Mouse (Mus musculus) heart, adult 2 months (tissue): ENCODE results near the gene Gm29427. TPM values are rescaled to one million over a fixed set of nuclear protein-coding genes. Genes with fewer than 3 reads are reported as not detected.

Experiments
- DNase-seq, 2 experiments: peaks; one replicate each; pipeline ENCODE4 v3.0.0; 2021
- H3K27ac ChIP-seq: fragments of 200-600 bp; 2 replicates; pipeline ENCODE4 v1.8.1; 2022
- H3K27me3 ChIP-seq: fragments of 200-500 bp; 2 replicates; pipeline ENCODE4 v1.6.1; 2012; ENCODE audit warnings: mild to moderate bottlenecking, low read length, inconsistent platforms, mixed read lengths; ENCODE audit not compliant: control insufficient read depth, insufficient read depth
- H3K36me3 ChIP-seq: fragments of 200-500 bp; 2 replicates; pipeline ENCODE4 v1.6.1; 2012; ENCODE audit warnings: low read length, inconsistent platforms; ENCODE audit not compliant: control insufficient read depth, insufficient read depth
- H3K4me1 ChIP-seq: fragments of 200-500 bp; 2 replicates; pipeline ENCODE4 v1.6.1; 2011; ENCODE audit warnings: low read length; ENCODE audit not compliant: control insufficient read depth, insufficient read depth
- H3K4me3 ChIP-seq: fragments of 200-600 bp; 2 replicates; pipeline ENCODE4 v1.8.1; 2022
- H3K79me2 ChIP-seq: fragments of 200-500 bp; replicated peaks from 2 replicates; pipeline ENCODE4 v1.6.1; 2012; ENCODE audit warnings: mild to moderate bottlenecking, inconsistent platforms, low read length, moderate library complexity, mixed read lengths; ENCODE audit not compliant: control insufficient read depth, insufficient read depth
- H3K9ac ChIP-seq: fragments of 200-500 bp; 2 replicates; pipeline ENCODE4 v1.6.1; 2012; ENCODE audit warnings: low read depth, mild to moderate bottlenecking, control low read depth, inconsistent platforms, low read length, mixed read lengths
- CTCF ChIP-seq: fragments of 200-600 bp; IDR thresholded peaks from 2 replicates; pipeline ENCODE4 v1.8.1; 2022; ENCODE audit warnings: antibody characterized with exemption, mild to moderate bottlenecking, moderate library complexity
- EP300 ChIP-seq: fragments of 200-500 bp; IDR thresholded peaks from 2 replicates; pipeline ENCODE4 v1.6.1; 2011; ENCODE audit warnings: low read depth, low read length, control low read depth; ENCODE audit not compliant: insufficient read depth
- POLR2A ChIP-seq: fragments of 200-500 bp; IDR thresholded peaks from 2 replicates; pipeline ENCODE4 v1.6.1; 2011; ENCODE audit warnings: mild to moderate bottlenecking, low read depth, low read length, control low read depth; ENCODE audit not compliant: insufficient read depth
- WGBS: fragments of 180-500 bp; shearing (Covaris S2); methylation state at CpG from one replicate; pipeline ENCODE4 v1.1.7; 2018; 5-methylcytosine and 5-hydroxymethylcytosine counted together
- intact Hi-C: fragments of 180-260 bp; cut with DNase I; formaldehyde crosslinking; loops from one replicate; pipeline ENCODE4 v1.15.1; 2025
- polyA plus RNA-seq: library from polyadenylated mRNA; depleted of rRNA; stranded (reverse); fragments of >200 nt; gene quantifications from 2 replicates; pipeline ENCODE4 v1.2.3, GENCODE M21; 2012
- total RNA-seq, 2 experiments: library from RNA; stranded (reverse); gene quantifications; 2 replicates each; pipeline ENCODE4 v1.2.3; 2021

Gene Gm29427
- total and polyA plus RNA-seq, 3 experiments = 0.14 to 0.16 (median 0.14) TPM

GRCm38 (mm10) chr1:130717291-130717871 lies 1.8 kb upstream of the Gm29427 start, which contains the start of gene Yod1:
Gene Yod1, plus strand, starts transcription at chr1:130717327.
- H3K4me1 ChIP-seq = peaks cover 4% of the 10 kb centered on the region
- H3K27ac ChIP-seq = peak within 1 kb of the TSS; percentile 96
- H3K4me3 ChIP-seq = peak within 1 kb of the TSS; percentile 89
- intact Hi-C loops = loop anchor here (10.0 kb wide), 1 partner anchor 377 kb away; the partner anchor contains the start of gene Mapkapk2
- H3K36me3 ChIP-seq = peaks cover 17% of the 10 kb centered on the region
- WGBS = under 1% methylated on average over 54 of the region's 54 CpGs
- peak within 1 kb of the TSS; percentile 95 for H3K9ac ChIP-seq
- no peaks in the 10 kb centered on the region; the same call in 1 of the 2 replicates for H3K79me2 ChIP-seq
- TF ChIP-seq EP300 = no peak
- TF ChIP-seq POLR2A = peak; percentile 66
- DNase-seq = peak; percentile 92 to 94
- H3K27me3 ChIP-seq = no peaks in the 10 kb centered on the region

DNA sequence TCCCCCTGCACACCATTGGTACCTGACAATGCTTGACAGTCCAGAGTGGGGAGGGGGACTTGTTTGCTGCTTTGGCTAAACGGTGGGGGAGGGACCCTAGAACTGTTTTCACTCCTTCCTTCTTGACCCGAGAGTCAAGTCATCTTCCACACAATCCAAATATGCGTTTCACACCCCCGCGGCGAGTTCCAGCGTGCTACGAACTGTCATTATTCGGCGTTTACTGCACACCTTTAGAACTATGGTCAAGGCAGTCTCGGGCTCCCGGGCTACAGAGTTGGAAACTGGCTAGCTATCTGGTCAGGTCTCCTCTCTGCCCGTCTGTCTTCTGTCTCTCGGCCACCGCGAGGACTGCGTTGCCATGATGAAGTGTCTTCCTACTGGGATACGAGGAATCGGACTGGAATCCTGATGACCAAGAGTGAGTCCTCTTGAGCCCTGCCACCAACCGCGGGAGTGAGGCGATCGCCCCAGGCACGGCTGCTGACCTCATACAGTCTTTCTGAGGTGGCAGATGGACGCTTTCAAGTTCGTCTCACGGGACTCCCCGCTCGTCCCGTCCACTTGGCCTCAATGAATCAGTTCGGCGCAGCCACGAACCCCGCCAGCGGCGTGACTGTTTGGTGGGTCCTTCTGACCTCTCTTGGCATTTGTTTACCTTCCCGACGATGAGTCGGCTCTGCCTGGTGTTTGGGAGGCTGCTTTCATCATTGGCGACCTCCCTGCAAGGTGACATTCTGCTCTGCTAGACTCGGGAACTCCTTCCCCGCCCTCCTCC lies 1.1 kb upstream of the Gm29427 start:
- peaks cover 4% of the 10 kb centered on the region for H3K4me1 ChIP-seq
- no peaks in the 10 kb centered on the region; the same call in 1 of the 2 replicates for H3K79me2 ChIP-seq
- peak overlapping the region; percentile 89 for H3K4me3 ChIP-seq
- peak overlapping the region; percentile 91 for H3K9ac ChIP-seq
- H3K36me3 ChIP-seq = peaks cover 19% of the 10 kb centered on the region
- peak overlapping the region; percentile 96 for H3K27ac ChIP-seq
- under 1% methylated on average over 42 of the region's 42 CpGs for WGBS
- TF ChIP-seq EP300 = no peak
- no peak for TF ChIP-seq POLR2A
- TF ChIP-seq CTCF = no peak
- H3K27me3 ChIP-seq = no peaks in the 10 kb centered on the region
- intact Hi-C loops = loop anchor here (10.0 kb wide), 1 partner anchor 378 kb away; the partner anchor contains the start of gene Mapkapk2
- no peak for DNase-seq

GRCm38 (mm10) chr1:130716218-130716512 lies 566 bp upstream of the Gm29427 start:
- intact Hi-C loops = loop anchor here (10.0 kb wide), 1 partner anchor 379 kb away; the partner anchor contains the start of gene Mapkapk2

DNA sequence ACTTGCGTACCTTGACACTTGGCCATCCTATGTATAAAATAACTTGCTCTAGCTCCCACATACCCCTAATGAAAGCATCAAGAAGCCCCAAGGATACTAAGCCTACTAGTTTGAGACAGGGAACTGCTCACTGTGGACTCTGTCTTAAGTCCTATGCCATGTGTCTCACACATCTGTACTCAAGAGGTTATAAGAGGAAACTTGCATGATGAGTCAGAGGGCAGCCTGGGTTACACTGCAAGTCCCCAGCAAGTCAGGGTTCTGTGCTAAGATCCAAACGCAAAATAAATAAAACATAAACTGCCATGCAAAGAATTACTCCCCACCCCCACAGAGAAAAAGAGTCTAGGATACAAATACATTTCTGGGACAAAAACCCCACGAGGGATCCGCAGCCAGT lies 1.6 kb downstream of the Gm29427 start:
- Histone ChIP-seq H3K27me3 (no peaks in the 10 kb centered on the region), H3K27ac (peak overlapping the region; percentile 53), H3K36me3 (peaks cover 33% of the 10 kb centered on the region), H3K9ac (no peak overlapping the region), H3K4me1 (peaks cover 6% of the 10 kb centered on the region), H3K79me2 (peaks cover 2% of the 10 kb centered on the region; the same call in 1 of the 2 replicates), H3K4me3 (peak overlapping the region; percentile 19)
- 68% methylated on average over 4 of the region's 4 CpGs for WGBS
- no peak for DNase-seq
- TF ChIP-seq EP300 (no peak), CTCF (no peak), POLR2A (no peak)
- intact Hi-C loops = loop anchor here (10.0 kb wide), 1 partner anchor 381 kb away; the partner anchor contains the start of gene Mapkapk2

More at GRCm38 (mm10) chr1:130716218-130716512, 566 bp upstream of the Gm29427 start:
- H3K4me1 ChIP-seq = peaks cover 4% of the 10 kb centered on the region
- peak overlapping the region; percentile 96 for H3K27ac ChIP-seq
- peak overlapping the region; percentile 91 for H3K9ac ChIP-seq
- H3K36me3 ChIP-seq = peaks cover 24% of the 10 kb centered on the region
- no peaks in the 10 kb centered on the region; the same call in 1 of the 2 replicates for H3K79me2 ChIP-seq
- no peaks in the 10 kb centered on the region for H3K27me3 ChIP-seq
- WGBS = 0% methylated on average over 3 of the region's 3 CpGs
- TF ChIP-seq EP300 (no peak), CTCF (no peak), POLR2A (no peak)
- DNase-seq = no peak
- peak overlapping the region; percentile 89 for H3K4me3 ChIP-seq

DNA sequence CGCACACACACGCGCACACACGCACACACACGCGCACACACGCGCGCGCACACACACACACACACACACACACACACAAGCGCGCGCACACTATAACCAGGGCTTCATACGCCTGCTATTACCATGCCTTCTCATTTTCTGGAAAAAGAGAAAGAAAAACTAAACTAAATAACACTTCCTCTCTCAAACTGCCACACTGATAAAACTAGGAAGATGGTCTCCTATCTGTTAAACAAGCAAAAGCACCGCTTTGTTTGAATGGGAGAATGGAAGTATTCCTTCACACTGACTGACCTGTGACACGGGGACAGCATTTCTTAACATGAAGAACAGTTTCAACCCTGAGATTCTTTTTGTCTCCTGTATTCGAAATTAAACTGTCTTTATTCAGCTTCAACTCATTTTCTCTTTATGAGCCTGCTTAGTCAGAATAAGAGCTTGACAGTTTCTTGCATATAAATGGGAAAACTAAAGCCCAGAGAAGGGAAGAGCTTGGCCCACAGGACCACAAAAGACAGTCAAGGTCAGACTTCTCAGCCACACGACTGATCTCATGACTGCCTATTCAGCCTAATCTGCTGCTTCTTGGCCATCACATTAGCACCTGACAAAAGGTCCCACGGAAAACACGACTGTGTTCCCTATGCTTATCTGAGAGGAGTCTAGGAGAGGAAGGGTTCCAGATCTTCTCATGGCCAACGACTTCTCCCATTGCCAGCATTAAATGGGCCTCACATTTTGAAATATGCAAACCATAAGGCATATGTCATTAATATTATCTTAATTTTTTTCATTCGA lies 5.1 kb downstream of the Gm29427 start:
- H3K27ac ChIP-seq = peak overlapping the region; percentile 72
- no peaks in the 10 kb centered on the region for H3K27me3 ChIP-seq
- H3K4me3 ChIP-seq = no peak overlapping the region
- peak in 1 of 2 experiments; percentile 35 for DNase-seq
- 0 out of 2 replicates have a peak, but pooled peaks cover 2% of the 10 kb centered on the region for H3K79me2 ChIP-seq
- WGBS = 72% methylated on average over 22 of the region's 22 CpGs
- H3K36me3 ChIP-seq = peaks cover 52% of the 10 kb centered on the region
- peaks cover 3% of the 10 kb centered on the region for H3K4me1 ChIP-seq
- TF ChIP-seq CTCF = no peak
- TF ChIP-seq POLR2A = no peak
- TF ChIP-seq EP300 = peak; percentile 87
- H3K9ac ChIP-seq = peak overlapping the region; percentile 20; the same call in 1 of the 2 replicates
- intact Hi-C loops = loop anchor here (10.0 kb wide), 1 partner anchor 384 kb away; the partner anchor contains the start of gene Mapkapk2
